Mouse (Mus musculus): ENCODE measurements around the gene Map3k5.
A peak's percentile ranks its signal among the peaks of the same experiment; 100 is the strongest.

The Map3k5 gene

GRCm38 (mm10) chr10:19935821-19936367, 1.6 kb downstream of the Map3k5 start:
- DNase-seq = no peak

GRCm38 (mm10) chr10:19936961-19937708, 2.9 kb downstream of the Map3k5 start:
- no peak for DNase-seq

GRCm38 (mm10) chr10:19938738-19939137, 4.5 kb downstream of the Map3k5 start:
- DNase-seq = no peak

- peak; percentile 46 to 55 for DNase-seq
Observed at GRCm38 (mm10) chr10:19939282-19939705, 5.0 kb downstream of the Map3k5 start.

- no peak for DNase-seq
Observed at GRCm38 (mm10) chr10:19940127-19940526, 5.9 kb downstream of the Map3k5 start.

- no peak for DNase-seq
Observed at GRCm38 (mm10) chr10:19940626-19941025, 6.4 kb downstream of the Map3k5 start.

GRCm38 (mm10) chr10:19941063-19941462, 6.8 kb downstream of the Map3k5 start:
- peak; percentile 11 to 15 for DNase-seq

GRCm38 (mm10) chr10:19941914-19942313, 7.6 kb downstream of the Map3k5 start:
- no peak for DNase-seq

- DNase-seq = no peak
Observed at GRCm38 (mm10) chr10:19942621-19943020, 8.3 kb downstream of the Map3k5 start.

- no peak for DNase-seq
Observed at GRCm38 (mm10) chr10:19945651-19946050, 11.4 kb downstream of the Map3k5 start.

GRCm38 (mm10) chr10:19946644-19947043, 12.4 kb downstream of the Map3k5 start:
- DNase-seq = no peak

GRCm38 (mm10) chr10:19947441-19947840, 13.2 kb downstream of the Map3k5 start:
- no peak for DNase-seq

- DNase-seq = no peak
Observed at GRCm38 (mm10) chr10:19947901-19948300, 13.6 kb downstream of the Map3k5 start.

GRCm38 (mm10) chr10:19948381-19948780, 14.1 kb downstream of the Map3k5 start:
- no peak for DNase-seq

- no peak for DNase-seq
Observed at GRCm38 (mm10) chr10:19949106-19949505, 14.8 kb downstream of the Map3k5 start.

- no peak for DNase-seq
Observed at GRCm38 (mm10) chr10:19953032-19953761, 18.9 kb downstream of the Map3k5 start.

- DNase-seq = no peak
Observed at GRCm38 (mm10) chr10:19954572-19954971, 20.3 kb downstream of the Map3k5 start.

GRCm38 (mm10) chr10:19955817-19956216, 21.5 kb downstream of the Map3k5 start:
- no peak for DNase-seq

- no peak for DNase-seq
Observed at GRCm38 (mm10) chr10:19956745-19957144, 22.5 kb downstream of the Map3k5 start.

GRCm38 (mm10) chr10:19960831-19961380, 26.6 kb downstream of the Map3k5 start:
- no peak for DNase-seq

GRCm38 (mm10) chr10:19962746-19963145, 28.5 kb downstream of the Map3k5 start:
- no peak for DNase-seq

- DNase-seq = no peak
Observed at GRCm38 (mm10) chr10:19963206-19963605, 28.9 kb downstream of the Map3k5 start.

- no peak for DNase-seq
Observed at GRCm38 (mm10) chr10:19964105-19964504, 29.8 kb downstream of the Map3k5 start.

GRCm38 (mm10) chr10:19966597-19966996, 32.3 kb downstream of the Map3k5 start:
- no peak for DNase-seq

All from thymus, postnatal 36 days (tissue).